Mouse (Mus musculus) midbrain, postnatal 0 days (tissue): ENCODE data around the gene Ppfibp2. TPM values are rescaled to one million over a fixed set of nuclear protein-coding genes. Genes with fewer than 3 reads are reported as not detected.

Experiments used
- ATAC-seq: fragments of 200-750 bp; cut with Nextera tagmentation; 2 replicates; pipeline ENCODE4 v1.8.0; 2017; ENCODE audit warnings: moderate number of reproducible peaks, mild to moderate bottlenecking, moderate TSS enrichment, moderate library complexity; ENCODE audit not compliant: low FRiP score
- DNase-seq: peaks from one replicate; pipeline ENCODE4 v3.0.0-alpha.2; 2015; ENCODE audit warnings: low spot score
- H3K27ac ChIP-seq: fragments of 300-500 bp; sonication (generic); 2 replicates; pipeline ENCODE4 v1.5.1; 2014; ENCODE audit warnings: low read depth, mild to moderate bottlenecking, low read length, mixed read lengths
- H3K27me3 ChIP-seq: fragments of 300-500 bp; sonication (generic); 2 replicates; pipeline ENCODE4 v1.6.1; 2014; ENCODE audit warnings: low read length, control low read depth, mixed read lengths; ENCODE audit not compliant: insufficient read depth
- H3K36me3 ChIP-seq: fragments of 300-500 bp; sonication (generic); 2 replicates; pipeline ENCODE4 v1.6.1; 2014; ENCODE audit warnings: low read length, control low read depth, mixed read lengths; ENCODE audit not compliant: insufficient read depth
- H3K4me1 ChIP-seq: fragments of 300-500 bp; sonication (generic); 2 replicates; pipeline ENCODE4 v1.6.1; 2014; ENCODE audit warnings: mild to moderate bottlenecking, control low read depth, antibody characterized with exemption, low read length, mixed read lengths; ENCODE audit not compliant: insufficient read depth
- H3K4me2 ChIP-seq: fragments of 300-500 bp; sonication (generic); 2 replicates; pipeline ENCODE4 v1.6.1; 2014; ENCODE audit warnings: low read depth, mild to moderate bottlenecking, low read length, mixed read lengths; ENCODE audit not compliant: poor library complexity, severe bottlenecking
- H3K4me3 ChIP-seq: fragments of 300-500 bp; sonication (generic); 2 replicates; pipeline ENCODE4 v1.5.1; 2014; ENCODE audit warnings: low read depth, mild to moderate bottlenecking, low read length, moderate library complexity
- H3K9ac ChIP-seq: fragments of 300-500 bp; sonication (generic); replicated peaks from 2 replicates; pipeline ENCODE4 v1.6.1; 2014; ENCODE audit warnings: mild to moderate bottlenecking, low read length, moderate library complexity, mixed read lengths; ENCODE audit not compliant: poor library complexity, severe bottlenecking
- H3K9me3 ChIP-seq: fragments of 300-500 bp; sonication (generic); 2 replicates; pipeline ENCODE4 v1.6.1; 2016; ENCODE audit warnings: low read length, control low read depth
- CTCF ChIP-seq: IDR thresholded peaks from 2 replicates; pipeline ENCODE4 v1.5.1; 2016; ENCODE audit warnings: antibody characterized with exemption, mild to moderate bottlenecking
- WGBS: fragments of 180-500 bp; shearing (Covaris S2); extraction: QIAGEN DNeasy Blood & Tissue Kit; methylation state at CpG from one replicate; pipeline ENCODE4 v1.1.7; 2014; 5-methylcytosine and 5-hydroxymethylcytosine counted together
- polyA plus RNA-seq: library from polyadenylated mRNA; unstranded; fragments of >200 nt; fragmentation: Nextera tagmentation; extraction: Ambion mirVana; gene quantifications from 2 replicates; pipeline ENCODE4 v1.2.1, GENCODE M21; 2015
- total RNA-seq: library from RNA; depleted of rRNA; stranded (reverse); fragments of >200 nt; gene quantifications from 2 replicates; pipeline ENCODE4 v1.2.3, GENCODE M21; 2014

Gene Ppfibp2
- total and polyA plus RNA-seq, 2 experiments from 2014 or later, result 1.2 to 2.6 TPM

- no peaks in the 10 kb centered on the region for H3K36me3 ChIP-seq
- WGBS, result 55% methylated on average over 2 of the region's 2 CpGs
- ATAC-seq (no peak), DNase-seq (no peak)
- H3K27me3 ChIP-seq, result no peaks in the 10 kb centered on the region
- no peaks in the 10 kb centered on the region for H3K4me1 ChIP-seq
- TF ChIP-seq CTCF, result no peak
- H3K9ac ChIP-seq, result no peak overlapping the region
- H3K9me3 ChIP-seq, result no peaks in the 10 kb centered on the region; the same call in 1 of the 2 replicates
- H3K4me3 ChIP-seq, result no peak overlapping the region
- no peak overlapping the region for H3K4me2 ChIP-seq
- H3K27ac ChIP-seq, result no peak overlapping the region
These were observed 31.3 kb upstream of the Ppfibp2 start for GRCm38 (mm10) chr7:107563727-107564126.

- H3K4me2 ChIP-seq, result no peak within 1 kb of the TSS
These were observed 27.7 kb upstream of the Ppfibp2 start, which contains the start of gene Olfml1 for GRCm38 (mm10) chr7:107567261-107567671. Olfml1 (plus strand) TSS chr7:107567446.

GRCm38 (mm10) chr7:107567674-107568073, 27.3 kb upstream of the Ppfibp2 start:
- DNase-seq (no peak), ATAC-seq (no peak)
- Histone ChIP-seq H3K9ac (no peak overlapping the region), H3K27ac (no peak overlapping the region), H3K4me2 (no peak overlapping the region), H3K36me3 (no peaks in the 10 kb centered on the region), H3K9me3 (no peaks in the 10 kb centered on the region; the same call in 1 of the 2 replicates), H3K4me1 (no peaks in the 10 kb centered on the region), H3K27me3 (no peaks in the 10 kb centered on the region), H3K4me3 (no peak overlapping the region)
- WGBS, result 84% methylated on average over 5 of the region's 5 CpGs
- TF ChIP-seq CTCF, result no peak

More at GRCm38 (mm10) chr7:107567261-107567671, 27.7 kb upstream of the Ppfibp2 start, which contains the start of gene Olfml1:
- Histone ChIP-seq H3K36me3 (no peaks in the 10 kb centered on the region), H3K9ac (no peak within 1 kb of the TSS), H3K9me3 (no peaks in the 10 kb centered on the region; the same call in 1 of the 2 replicates), H3K27me3 (no peaks in the 10 kb centered on the region), H3K4me1 (no peaks in the 10 kb centered on the region), H3K4me3 (no peak within 1 kb of the TSS), H3K27ac (no peak within 1 kb of the TSS)
- no peak for TF ChIP-seq CTCF
- 61% methylated on average over 7 of the region's 7 CpGs for WGBS
- DNase-seq, result peak; percentile 13
- ATAC-seq, result peak; percentile 52; the same call in 1 of the 2 replicates

GRCm38 (mm10) chr7:107568971-107569370, 26.0 kb upstream of the Ppfibp2 start:
- 72% methylated on average over 4 of the region's 4 CpGs for WGBS
- Histone ChIP-seq H3K4me3 (no peak overlapping the region), H3K27ac (no peak overlapping the region), H3K4me1 (no peaks in the 10 kb centered on the region), H3K9ac (no peak overlapping the region), H3K36me3 (no peaks in the 10 kb centered on the region), H3K27me3 (no peaks in the 10 kb centered on the region), H3K9me3 (no peaks in the 10 kb centered on the region; the same call in 1 of the 2 replicates), H3K4me2 (no peak overlapping the region)
- TF ChIP-seq CTCF, result no peak
- ATAC-seq, result no peak
- no peak for DNase-seq

- no peak overlapping the region for H3K4me2 ChIP-seq
- ATAC-seq (no peak), DNase-seq (no peak)
- no peaks in the 10 kb centered on the region for H3K9me3 ChIP-seq
- no peak overlapping the region for H3K4me3 ChIP-seq
- H3K36me3 ChIP-seq, result no peaks in the 10 kb centered on the region
- no peaks in the 10 kb centered on the region for H3K27me3 ChIP-seq
- no peaks in the 10 kb centered on the region for H3K4me1 ChIP-seq
- no peak overlapping the region for H3K9ac ChIP-seq
- WGBS, result 59% methylated on average over 2 of the region's 2 CpGs
- peak; percentile 31 for TF ChIP-seq CTCF
- no peak overlapping the region for H3K27ac ChIP-seq
These were observed 21.2 kb upstream of the Ppfibp2 start for GRCm38 (mm10) chr7:107573856-107574255.

GRCm38 (mm10) chr7:107574276-107574675, 20.7 kb upstream of the Ppfibp2 start:
- WGBS, result 68% methylated on average over 3 of the region's 3 CpGs
- no peak overlapping the region for H3K9ac ChIP-seq
- H3K4me3 ChIP-seq, result no peak overlapping the region
- no peaks in the 10 kb centered on the region for H3K36me3 ChIP-seq
- no peaks in the 10 kb centered on the region for H3K27me3 ChIP-seq
- H3K4me1 ChIP-seq, result no peaks in the 10 kb centered on the region
- no peak for DNase-seq
- no peak for ATAC-seq
- no peak for TF ChIP-seq CTCF
- no peak overlapping the region for H3K4me2 ChIP-seq
- no peak overlapping the region for H3K27ac ChIP-seq
- no peaks in the 10 kb centered on the region for H3K9me3 ChIP-seq
